Mouse (Mus musculus) heart, embryonic 16.5 days (tissue): ENCODE measurements around the gene Rbpms2. TPM values are rescaled to one million over a fixed set of nuclear protein-coding genes. Genes with fewer than 3 reads are reported as not detected.

Source experiments
- ATAC-seq: fragments of 200-750 bp; cut with Nextera tagmentation; replicated peaks from 2 replicates; pipeline ENCODE4 v1.8.0; 2017; ENCODE audit warnings: moderate number of reproducible peaks; ENCODE audit not compliant: insufficient read depth, low FRiP score; ENCODE audit errors: extremely low read depth
- H3K27ac ChIP-seq: fragments of 300-500 bp; sonication (generic); 2 replicates; pipeline ENCODE4 v1.5.1; 2014; ENCODE audit warnings: mild to moderate bottlenecking, low read length, control low read depth, moderate library complexity
- H3K27me3 ChIP-seq: fragments of 300-500 bp; sonication (generic); 2 replicates; pipeline ENCODE4 v1.6.1; 2014; ENCODE audit warnings: low read length, mixed read lengths; ENCODE audit not compliant: control insufficient read depth, insufficient read depth
- H3K36me3 ChIP-seq: fragments of 300-500 bp; sonication (generic); 2 replicates; pipeline ENCODE4 v1.6.1; 2014; ENCODE audit not compliant: control insufficient read depth, insufficient read depth
- H3K4me1 ChIP-seq: fragments of 300-500 bp; sonication (generic); 2 replicates; pipeline ENCODE4 v1.6.1; 2014; ENCODE audit warnings: low read length, mixed read lengths; ENCODE audit not compliant: control insufficient read depth, insufficient read depth
- H3K4me2 ChIP-seq: fragments of 300-500 bp; sonication (generic); 2 replicates; pipeline ENCODE4 v1.6.1; 2014; ENCODE audit warnings: low read depth, mild to moderate bottlenecking, control low read depth, low read length
- H3K4me3 ChIP-seq: fragments of 300-500 bp; sonication (generic); 2 replicates; pipeline ENCODE4 v1.5.1; 2014; ENCODE audit warnings: mild to moderate bottlenecking, control low read depth, low read length
- H3K9ac ChIP-seq: fragments of 300-500 bp; sonication (generic); 2 replicates; pipeline ENCODE4 v1.6.1; 2014; ENCODE audit warnings: low read length, control low read depth
- H3K9me3 ChIP-seq: fragments of 300-500 bp; sonication (generic); replicated peaks from 2 replicates; pipeline ENCODE4 v1.6.1; 2016; ENCODE audit warnings: low read length; ENCODE audit not compliant: control insufficient read depth
- WGBS: fragments of 180-500 bp; shearing (Covaris S2); extraction: QIAGEN DNeasy Blood & Tissue Kit; methylation state at CpG from one replicate; pipeline ENCODE4 v1.1.7; 2014; 5-methylcytosine and 5-hydroxymethylcytosine counted together
- polyA plus RNA-seq: library from polyadenylated mRNA; unstranded; fragments of >200 nt; fragmentation: Nextera tagmentation; extraction: Ambion mirVana; gene quantifications from 2 replicates; pipeline ENCODE4 v1.2.1, GENCODE M21; 2015

The Rbpms2 gene
- polyA plus RNA-seq, 1 experiment from 2014 or later = 105 TPM

DNA sequence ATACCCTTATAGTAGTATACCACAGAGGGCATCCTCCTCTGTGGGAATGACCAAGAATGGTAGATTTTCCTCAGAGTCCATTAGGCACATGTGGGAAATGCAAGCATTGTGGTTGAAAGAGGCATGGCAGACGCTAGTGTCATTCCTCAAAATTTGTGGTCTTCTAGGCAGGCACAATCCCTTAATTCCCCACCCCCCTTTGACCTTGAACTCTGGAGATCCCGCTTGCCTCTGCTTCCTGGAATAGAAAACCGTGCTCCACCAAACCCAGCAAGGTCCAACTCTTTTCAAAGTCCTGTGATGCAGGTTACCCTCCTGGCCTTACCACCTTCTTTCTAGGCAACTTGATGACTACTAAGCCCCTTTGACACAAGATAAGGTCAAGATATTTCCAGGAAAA is 36.7 kb upstream of the Rbpms2 start:
- WGBS = 89% methylated on average over 3 of the region's 3 CpGs
- no peak overlapping the region for H3K9ac ChIP-seq
- H3K4me3 ChIP-seq = no peak overlapping the region
- ATAC-seq = no peak
- no peaks in the 10 kb centered on the region for H3K27me3 ChIP-seq
- H3K4me1 ChIP-seq = peaks cover 13% of the 10 kb centered on the region
- H3K4me2 ChIP-seq = no peak overlapping the region
- H3K9me3 ChIP-seq = 0 out of 2 replicates have a peak, but pooled peaks cover 2% of the 10 kb centered on the region
- H3K27ac ChIP-seq = no peak overlapping the region
- peaks cover 31% of the 10 kb centered on the region for H3K36me3 ChIP-seq

DNA sequence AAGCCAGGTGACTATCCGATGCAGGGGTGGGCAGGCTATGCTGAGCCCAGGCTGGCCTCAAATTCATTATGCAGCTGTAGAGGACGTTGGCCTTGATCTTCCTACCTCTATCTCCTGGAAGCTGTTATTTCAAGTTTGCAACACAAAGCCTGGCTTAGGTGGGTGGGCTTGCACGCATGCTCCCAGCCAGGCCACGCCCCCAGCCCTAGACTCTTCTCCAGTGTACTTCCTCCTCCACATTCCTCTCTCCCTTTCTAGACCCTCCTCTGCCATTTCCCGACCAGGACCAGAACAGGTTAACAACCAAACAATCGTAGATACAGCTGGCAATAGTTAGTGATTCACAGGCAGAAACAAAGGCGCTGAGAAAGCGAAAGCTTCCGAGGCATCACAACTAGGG is 35.9 kb upstream of the Rbpms2 start:
- Histone ChIP-seq H3K27me3 (no peaks in the 10 kb centered on the region), H3K9ac (no peak overlapping the region), H3K9me3 (0 out of 2 replicates have a peak, but pooled peaks cover 2% of the 10 kb centered on the region), H3K4me1 (peaks cover 8% of the 10 kb centered on the region), H3K4me3 (no peak overlapping the region), H3K27ac (no peak overlapping the region), H3K4me2 (no peak overlapping the region), H3K36me3 (peaks cover 31% of the 10 kb centered on the region)
- ATAC-seq = no peak
- 89% methylated on average over 9 of the region's 9 CpGs for WGBS

DNA sequence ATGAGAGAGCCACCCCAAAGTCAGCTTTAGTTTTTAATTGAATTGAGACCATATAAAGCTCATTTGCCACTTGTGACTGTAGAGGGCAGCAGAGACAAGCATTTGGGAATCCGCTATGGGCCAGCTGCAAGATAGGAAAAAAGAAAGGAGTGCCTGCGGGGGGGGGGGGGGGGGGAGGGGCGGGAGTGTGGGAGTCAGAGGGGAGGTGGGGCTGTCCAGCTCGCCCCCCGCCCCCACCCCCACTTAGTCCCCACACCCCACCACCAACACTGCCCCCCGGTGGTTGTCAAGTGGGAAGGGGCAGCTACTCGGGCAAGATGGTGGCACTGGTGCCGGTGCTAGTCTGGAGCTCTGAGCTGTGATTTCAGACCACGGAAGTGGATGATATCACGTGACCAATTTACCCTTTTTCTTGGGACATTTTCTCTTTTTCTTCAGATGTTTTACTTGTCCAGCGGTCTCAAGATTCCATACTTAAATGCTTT is 30.6 kb upstream of the Rbpms2 start:
- ATAC-seq = no peak
- H3K4me3 ChIP-seq = peak overlapping the region; percentile 31
- no peak overlapping the region for H3K9ac ChIP-seq
- no peaks in the 10 kb centered on the region for H3K27me3 ChIP-seq
- peaks cover 16% of the 10 kb centered on the region for H3K36me3 ChIP-seq
- H3K27ac ChIP-seq = no peak overlapping the region
- H3K4me2 ChIP-seq = peak overlapping the region; percentile 34; the same call in 1 of the 2 replicates
- H3K9me3 ChIP-seq = no peaks in the 10 kb centered on the region
- no peaks in the 10 kb centered on the region for H3K4me1 ChIP-seq
- 42% methylated on average over 9 of the region's 11 CpGs for WGBS

DNA sequence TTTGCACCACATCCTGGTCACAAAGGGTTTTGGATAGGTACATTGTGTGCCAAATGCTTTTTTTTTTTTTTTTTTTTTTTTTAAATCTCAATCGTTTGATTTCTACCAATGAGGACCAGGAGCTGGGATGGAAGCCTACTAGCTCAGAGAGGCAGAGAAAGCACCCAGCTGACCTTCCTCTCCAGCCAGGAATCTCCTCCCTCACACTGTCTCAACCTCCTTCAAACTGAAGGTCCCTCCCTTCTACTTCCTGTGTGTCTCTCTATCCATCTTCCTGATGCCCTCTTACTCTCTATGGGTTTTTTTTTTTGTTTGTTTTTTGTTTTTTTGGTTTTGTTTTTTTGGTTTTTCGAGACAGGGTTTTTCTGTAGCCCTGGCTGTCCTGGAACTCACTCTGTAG is 28.5 kb upstream of the Rbpms2 start:
- Histone ChIP-seq H3K4me2 (no peak overlapping the region), H3K9ac (no peak overlapping the region), H3K36me3 (no peaks in the 10 kb centered on the region), H3K4me3 (no peak overlapping the region), H3K9me3 (no peaks in the 10 kb centered on the region), H3K4me1 (peaks cover 3% of the 10 kb centered on the region; the same call in 1 of the 2 replicates), H3K27ac (no peak overlapping the region), H3K27me3 (no peaks in the 10 kb centered on the region)
- no peak for ATAC-seq
- 68% methylated on average over 2 of the region's 2 CpGs for WGBS

DNA sequence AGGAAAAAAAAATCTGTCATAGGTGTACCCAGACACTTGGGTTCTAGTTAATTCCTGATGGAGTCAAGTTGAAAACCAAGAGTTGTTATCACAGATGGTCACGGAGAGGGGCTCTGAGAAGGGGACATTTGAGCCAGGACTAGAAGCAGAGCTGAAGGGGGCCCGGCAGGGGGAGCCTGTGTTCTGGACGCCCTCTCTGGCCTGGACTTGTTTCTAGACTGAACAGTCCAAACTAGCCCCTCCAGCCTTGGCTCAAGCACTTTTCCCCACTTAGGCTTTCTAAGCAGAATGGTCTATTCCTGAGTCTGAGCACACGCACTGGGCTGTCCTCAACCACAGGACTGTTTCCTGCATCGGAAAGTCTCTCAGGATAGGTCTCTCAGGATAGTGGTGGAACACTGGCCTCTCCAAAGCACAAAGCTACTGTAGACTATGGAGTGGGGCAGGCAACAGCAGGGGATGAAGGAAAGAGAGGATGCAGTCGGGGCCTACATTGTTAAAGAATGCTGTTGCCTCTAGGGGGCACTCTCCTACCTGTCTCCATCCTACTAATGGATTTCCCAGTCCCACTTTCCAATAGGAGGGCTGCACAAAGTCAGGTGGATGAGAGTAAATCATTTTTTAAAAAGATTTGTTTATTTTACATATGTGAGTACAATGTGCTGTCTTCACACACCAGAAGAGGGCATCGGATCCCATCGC is 25.9 kb upstream of the Rbpms2 start:
- H3K36me3 ChIP-seq = no peaks in the 10 kb centered on the region
- H3K4me1 ChIP-seq = peaks cover 9% of the 10 kb centered on the region; the same call in 1 of the 2 replicates
- H3K27ac ChIP-seq = no peak overlapping the region
- no peak for ATAC-seq
- no peak overlapping the region for H3K4me2 ChIP-seq
- WGBS = 49% methylated on average over 8 of the region's 8 CpGs
- no peaks in the 10 kb centered on the region for H3K27me3 ChIP-seq
- no peaks in the 10 kb centered on the region for H3K9me3 ChIP-seq
- H3K4me3 ChIP-seq = no peak overlapping the region
- no peak overlapping the region for H3K9ac ChIP-seq

DNA sequence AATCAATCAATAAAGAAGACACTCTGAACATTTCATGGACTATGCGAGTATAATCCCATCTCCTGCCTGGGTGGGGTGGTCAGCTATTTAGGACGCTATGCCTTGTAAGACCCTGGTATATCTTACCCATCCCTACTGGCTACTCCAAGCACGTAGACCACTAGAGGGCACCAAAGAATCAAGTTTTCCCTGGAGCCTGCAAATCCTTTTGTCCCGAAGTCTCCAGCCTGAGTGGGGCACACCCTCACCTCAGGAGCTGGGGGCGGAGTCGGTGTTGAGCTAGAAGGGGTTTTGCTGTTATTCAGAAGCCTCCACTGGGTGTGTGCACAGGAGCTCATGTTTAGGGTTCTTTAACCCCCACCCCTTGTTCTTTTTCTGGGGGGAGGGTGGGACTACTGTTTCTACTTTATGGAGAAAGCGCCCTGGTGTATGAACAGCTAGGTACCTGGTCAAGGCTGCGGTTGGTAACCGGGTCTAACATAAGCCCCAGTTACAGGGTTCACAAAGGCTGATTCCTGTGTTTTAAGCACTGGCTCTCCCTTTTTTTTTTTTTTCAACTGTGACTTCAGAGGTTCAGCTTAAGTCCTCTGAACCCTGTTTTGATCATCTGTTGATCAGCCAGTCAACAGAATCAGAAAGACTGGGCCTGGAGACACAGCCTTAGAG is 23.8 kb upstream of the Rbpms2 start:
- peak overlapping the region; percentile 55 for H3K4me2 ChIP-seq
- no peak overlapping the region for H3K9ac ChIP-seq
- peaks cover 9% of the 10 kb centered on the region; the same call in 1 of the 2 replicates for H3K4me1 ChIP-seq
- peak; percentile 73 for ATAC-seq
- 9% methylated on average over 9 of the region's 9 CpGs for WGBS
- peak overlapping the region; percentile 30; the same call in 1 of the 2 replicates for H3K4me3 ChIP-seq
- no peaks in the 10 kb centered on the region for H3K36me3 ChIP-seq
- H3K27me3 ChIP-seq = no peaks in the 10 kb centered on the region
- no peaks in the 10 kb centered on the region for H3K9me3 ChIP-seq
- H3K27ac ChIP-seq = no peak overlapping the region

DNA sequence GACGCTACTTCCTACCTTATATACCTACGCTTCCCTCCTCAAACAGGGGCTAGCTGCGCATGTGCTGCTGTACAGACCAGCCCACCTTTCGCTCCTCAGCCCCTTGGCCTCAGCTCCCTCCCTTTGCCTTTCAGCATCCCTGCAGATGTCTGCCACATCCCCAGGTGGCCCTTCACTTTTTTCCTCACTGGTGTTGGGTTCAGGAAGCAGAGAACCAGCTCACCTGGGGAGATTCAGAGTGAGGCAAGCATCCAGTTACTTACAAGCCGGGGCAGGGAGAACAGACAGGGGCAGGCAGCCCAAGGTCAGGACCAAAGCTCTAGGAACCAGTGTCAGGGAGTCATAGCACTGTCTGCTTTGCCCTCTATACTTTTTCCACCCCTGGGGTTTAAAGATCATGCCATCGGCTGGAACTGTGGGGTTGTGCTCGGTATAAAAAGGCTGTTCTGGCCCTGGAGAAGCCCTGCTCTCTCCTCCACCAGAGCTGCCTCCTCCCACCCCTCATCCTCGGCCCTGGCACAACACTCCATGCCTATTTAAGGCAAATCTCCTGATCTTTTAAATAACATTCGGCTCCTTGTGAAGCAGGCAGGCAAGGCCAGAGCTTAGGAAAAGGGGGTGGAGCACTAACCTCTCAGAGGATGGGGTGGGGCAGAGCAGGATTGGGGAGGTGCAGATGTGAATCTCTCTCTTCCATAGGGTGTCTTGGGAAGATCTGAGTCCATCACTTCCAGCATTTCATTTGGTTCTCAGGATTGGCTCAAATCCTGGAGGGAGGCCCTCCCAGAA is 22.9 kb upstream of the Rbpms2 start:
- WGBS = 47% methylated on average over 9 of the region's 9 CpGs
- Histone ChIP-seq H3K4me2 (no peak overlapping the region), H3K9ac (no peak overlapping the region), H3K4me3 (no peak overlapping the region), H3K27ac (no peak overlapping the region), H3K36me3 (no peaks in the 10 kb centered on the region), H3K9me3 (no peaks in the 10 kb centered on the region), H3K4me1 (peaks cover 9% of the 10 kb centered on the region; the same call in 1 of the 2 replicates), H3K27me3 (no peaks in the 10 kb centered on the region)
- ATAC-seq = no peak

DNA sequence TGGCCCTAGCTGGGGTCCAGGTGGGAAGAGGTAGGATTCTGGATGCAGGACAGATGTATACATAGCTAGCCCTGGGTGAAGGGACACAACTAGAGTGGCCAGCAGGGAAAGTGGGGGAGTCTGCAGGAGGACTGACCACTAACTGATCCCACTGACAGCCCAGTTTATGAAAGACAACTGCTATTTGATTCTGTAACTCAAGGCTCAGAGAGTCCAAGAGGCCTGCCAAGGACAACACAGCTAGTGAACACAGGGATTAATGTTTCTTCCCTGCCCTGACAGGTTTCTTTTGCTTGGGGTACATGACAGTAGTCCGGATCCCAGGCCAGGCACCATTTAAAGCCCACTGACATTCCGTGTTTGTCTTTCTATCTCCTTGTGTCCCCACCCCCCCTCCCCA is 22.3 kb upstream of the Rbpms2 start:
- H3K4me2 ChIP-seq = no peak overlapping the region
- H3K4me1 ChIP-seq = peaks cover 9% of the 10 kb centered on the region; the same call in 1 of the 2 replicates
- 38% methylated on average over 2 of the region's 2 CpGs for whole genome bisulfite sequencing
- no peaks in the 10 kb centered on the region for H3K36me3 ChIP-seq
- H3K9ac ChIP-seq = no peak overlapping the region
- no peak overlapping the region for H3K27ac ChIP-seq
- ATAC-seq = no peak
- no peaks in the 10 kb centered on the region for H3K9me3 ChIP-seq
- H3K4me3 ChIP-seq = no peak overlapping the region
- no peaks in the 10 kb centered on the region for H3K27me3 ChIP-seq
